Mouse (Mus musculus) lung, adult 2 months (tissue): ENCODE measurements around the gene Arid3c. TPM values are rescaled to one million over a fixed set of nuclear protein-coding genes. Genes with fewer than 3 reads are reported as not detected.
"Not testable (repeated sequence)": the region's sequence is repeated elsewhere in the genome, so short reads cannot be mapped to it uniquely, and the experiment has no call there.

ENCODE experiments used
- DNase-seq: peaks from one replicate; pipeline ENCODE4 v3.0.0; 2022
- H3K4me1 ChIP-seq: fragments of 200-500 bp; 2 replicates; pipeline ENCODE4 v1.6.1; 2011; ENCODE audit warnings: low read length; ENCODE audit not compliant: control insufficient read depth, insufficient read depth
- H3K4me3 ChIP-seq: fragments of 200-500 bp; replicated peaks from 2 replicates; pipeline ENCODE3; 2011; ENCODE audit warnings: low read depth, mild to moderate bottlenecking, control low read depth, low read length; ENCODE audit errors: extremely low read depth
- CTCF ChIP-seq: fragments of 200-500 bp; IDR thresholded peaks from 2 replicates; pipeline ENCODE4 v1.5.1; 2011; ENCODE audit warnings: mild to moderate bottlenecking, low read length, control low read depth; ENCODE audit not compliant: insufficient read depth
- POLR2A ChIP-seq: fragments of 200-500 bp; IDR thresholded peaks from 2 replicates; pipeline ENCODE4 v1.6.1; 2011; ENCODE audit warnings: low read depth, mild to moderate bottlenecking, control low read depth, low read length, borderline replicate concordance; ENCODE audit errors: extremely low read depth
- whole genome bisulfite sequencing: fragments of 180-500 bp; shearing (Covaris S2); methylation state at CpG from one replicate; pipeline ENCODE4 v1.1.7; 2018; 5-methylcytosine and 5-hydroxymethylcytosine counted together
- polyA plus RNA-seq: library from polyadenylated mRNA; depleted of rRNA; stranded (reverse); fragments of >200 nt; gene quantifications from 2 replicates; pipeline ENCODE4 v1.2.3, GENCODE M21; 2012

Arid3c gene
- polyA plus RNA-seq, 1 experiment, result not detected

DNA sequence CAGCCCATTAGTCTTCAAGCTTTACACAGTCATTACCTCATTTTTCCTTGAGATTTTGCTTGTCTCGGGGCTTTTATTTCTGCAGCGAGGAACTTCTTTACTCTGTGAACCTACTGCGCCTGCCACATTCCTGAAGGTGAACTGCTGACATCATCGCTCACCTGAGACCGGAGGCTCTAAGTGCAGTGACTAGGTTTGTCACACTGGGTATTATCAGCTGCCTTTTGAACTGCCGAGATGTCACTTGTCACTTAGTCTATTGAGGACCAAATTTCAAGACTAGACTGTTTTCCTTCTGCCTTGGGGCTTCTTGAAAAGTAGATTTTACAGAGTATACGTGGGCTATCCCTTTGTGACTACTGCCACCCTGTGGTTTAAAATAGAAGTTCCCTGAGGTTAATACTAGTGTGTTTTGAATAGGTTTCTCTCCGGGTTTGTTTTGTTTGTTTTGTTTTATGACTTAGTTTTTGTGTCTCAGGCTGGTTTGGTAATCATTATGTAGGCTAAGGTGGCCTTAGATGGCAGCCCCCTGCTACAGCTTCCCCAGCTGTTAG is 22.7 kb downstream of the Arid3c start:
- WGBS, result 33% methylated on average over 8 of the region's 8 CpGs
- TF ChIP-seq CTCF, result peak; percentile 10; the same call in 1 of the 2 replicates
- no peak for TF ChIP-seq POLR2A
- no peak overlapping the region for H3K4me3 ChIP-seq
- peak; percentile 31 for DNase-seq
- peaks cover 7% of the 10 kb centered on the region for H3K4me1 ChIP-seq

DNA sequence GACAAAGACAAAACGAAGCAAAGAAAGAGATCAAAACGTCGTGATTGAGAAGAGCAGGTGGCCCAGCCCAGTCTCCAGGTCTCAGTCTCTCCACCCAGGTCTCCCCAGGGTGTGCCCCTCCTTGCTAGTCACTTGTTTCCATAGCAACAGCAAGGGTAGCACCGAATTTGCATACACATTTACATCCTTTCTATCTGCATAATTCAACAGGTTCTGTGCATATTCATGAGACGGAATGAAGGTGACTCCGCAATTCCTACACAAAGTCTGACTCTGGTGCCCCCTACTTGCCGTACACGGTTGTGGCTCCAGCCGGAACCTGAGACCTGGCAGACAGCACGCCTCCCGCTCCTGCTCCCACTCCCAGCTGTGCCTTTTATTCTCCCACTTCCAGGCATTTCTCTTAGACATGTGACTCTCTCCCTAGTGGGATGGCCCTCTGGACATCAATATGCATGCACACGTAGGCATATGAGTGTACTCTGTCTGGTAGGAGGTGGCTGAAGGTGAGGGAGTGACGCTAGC is 23.9 kb downstream of the Arid3c start:
- Histone ChIP-seq H3K4me3 (no peak overlapping the region), H3K4me1 (peaks cover 5% of the 10 kb centered on the region)
- WGBS, result 5% methylated on average over 13 of the region's 13 CpGs
- TF ChIP-seq CTCF, result peak; percentile 64
- TF ChIP-seq POLR2A, result no peak
- DNase-seq, result peak; percentile 59

DNA sequence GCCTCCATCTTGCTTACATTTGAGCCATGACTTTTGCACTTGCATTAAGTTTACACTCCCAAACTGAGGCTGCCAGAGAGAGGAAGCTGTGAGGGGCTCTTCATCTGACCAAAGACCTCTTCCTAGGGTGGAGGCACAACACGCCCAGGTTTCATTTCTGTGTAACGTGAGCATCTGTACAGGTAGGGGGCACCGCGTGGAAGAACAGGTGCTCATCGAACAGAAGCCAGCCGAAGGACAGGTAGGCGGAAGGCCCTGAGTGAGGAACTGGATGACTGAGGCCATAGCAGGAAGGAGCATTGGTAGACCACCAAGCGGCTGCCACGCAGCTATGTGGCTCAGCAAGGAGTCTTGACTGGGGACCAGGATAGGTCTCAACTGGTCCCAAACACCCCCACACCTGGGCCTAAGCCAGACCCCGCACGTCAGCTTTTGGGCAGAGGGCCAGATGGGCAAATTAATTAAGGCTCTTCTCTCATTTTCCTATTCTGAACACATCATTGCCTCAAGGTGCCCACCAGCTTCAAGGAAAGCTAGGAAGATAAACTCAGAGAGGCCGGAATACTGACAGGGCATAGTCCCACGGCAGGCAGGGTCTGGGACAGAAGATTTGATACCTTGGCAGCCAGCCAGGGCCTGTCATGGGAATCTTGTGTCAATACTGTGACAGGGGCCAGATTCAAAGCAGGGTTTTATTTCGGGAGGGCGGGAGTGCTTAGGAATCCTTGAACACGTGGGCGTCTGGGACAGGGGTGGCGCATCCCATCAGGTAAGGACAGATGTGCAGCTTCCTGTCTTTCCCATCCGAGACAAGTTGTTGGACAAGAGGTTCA is 24.8 kb downstream of the Arid3c start:
- TF ChIP-seq POLR2A (no peak), CTCF (no peak)
- peaks cover 2% of the 10 kb centered on the region; the same call in 1 of the 2 replicates for H3K4me1 ChIP-seq
- no peak overlapping the region for H3K4me3 ChIP-seq
- DNase-seq, result no peak
- WGBS, result 63% methylated on average over 19 of the region's 19 CpGs

DNA sequence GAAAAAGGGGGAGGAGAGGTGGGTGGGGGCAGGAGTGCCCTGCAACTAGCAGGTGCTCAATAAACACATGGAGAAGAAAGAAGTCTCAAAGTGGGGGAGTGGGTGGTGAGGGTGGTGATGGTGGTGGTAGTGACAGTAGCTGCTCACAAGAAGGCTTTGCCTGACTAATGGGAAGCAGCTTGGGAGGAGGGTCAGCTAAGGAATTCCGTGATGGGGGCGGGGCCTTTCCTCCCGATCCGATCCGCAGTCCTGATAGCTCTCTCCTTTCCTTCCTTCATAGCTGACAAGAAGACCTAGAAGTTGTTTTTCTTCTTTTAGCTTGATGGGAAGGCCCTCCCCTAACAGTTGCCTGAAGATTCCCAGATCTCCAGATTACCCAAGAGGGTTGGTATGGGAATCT is 26.3 kb downstream of the Arid3c start:
- no peak for DNase-seq
- TF ChIP-seq POLR2A, result no peak
- 9% methylated on average over 5 of the region's 5 CpGs for WGBS

DNA sequence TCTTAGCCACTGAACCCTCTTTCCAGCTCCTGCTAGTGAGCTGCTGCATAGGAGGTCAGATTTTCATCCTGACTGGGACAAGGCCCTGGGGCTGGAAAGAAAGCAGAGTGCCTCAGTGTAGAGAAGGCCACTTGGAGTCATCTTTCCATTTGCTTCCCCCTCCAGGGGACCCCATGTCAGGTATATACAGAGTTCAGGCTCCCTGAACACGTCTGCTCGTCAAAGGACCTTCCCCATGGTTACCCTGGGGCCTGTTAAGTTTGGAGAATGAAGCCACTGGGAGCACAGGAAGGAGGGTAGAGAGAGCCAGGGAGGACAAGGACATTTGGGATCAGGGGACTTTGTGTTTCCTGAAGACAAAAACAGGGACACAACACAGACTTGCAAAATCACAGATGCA is 28.7 kb downstream of the Arid3c start:
- not testable (repeated sequence) for H3K4me1 ChIP-seq, DNase-seq, H3K4me3 ChIP-seq
- 66% methylated on average over 2 of the region's 2 CpGs for WGBS

More for the DNA sequence above, 26.3 kb downstream of the Arid3c start:
- Histone ChIP-seq H3K4me1 (peaks cover 2% of the 10 kb centered on the region; the same call in 1 of the 2 replicates), H3K4me3 (no peak overlapping the region)

DNA sequence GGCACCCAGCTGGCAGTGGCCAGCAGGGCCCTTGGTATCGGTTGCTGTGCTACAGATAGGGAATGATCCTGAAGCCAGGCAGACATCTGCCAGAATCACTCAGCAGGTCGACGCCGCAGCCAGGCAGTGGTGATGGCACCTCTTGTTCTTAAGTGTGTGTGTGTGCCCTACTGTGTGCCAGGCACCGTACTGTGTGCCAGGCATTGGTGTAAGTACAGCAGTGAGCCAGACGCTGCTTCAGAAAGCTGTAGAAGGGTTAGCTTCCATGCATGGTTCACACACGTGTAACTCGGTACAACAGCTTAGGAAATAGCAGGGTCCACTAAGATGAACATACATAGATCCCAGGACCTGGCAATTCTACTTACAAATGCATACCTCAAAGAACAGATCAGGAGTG is 30.7 kb downstream of the Arid3c start:
- H3K4me3 ChIP-seq, DNase-seq, H3K4me1 ChIP-seq: not testable (repeated sequence)
- WGBS, result 95% methylated on average over 2 of the region's 8 CpGs

DNA sequence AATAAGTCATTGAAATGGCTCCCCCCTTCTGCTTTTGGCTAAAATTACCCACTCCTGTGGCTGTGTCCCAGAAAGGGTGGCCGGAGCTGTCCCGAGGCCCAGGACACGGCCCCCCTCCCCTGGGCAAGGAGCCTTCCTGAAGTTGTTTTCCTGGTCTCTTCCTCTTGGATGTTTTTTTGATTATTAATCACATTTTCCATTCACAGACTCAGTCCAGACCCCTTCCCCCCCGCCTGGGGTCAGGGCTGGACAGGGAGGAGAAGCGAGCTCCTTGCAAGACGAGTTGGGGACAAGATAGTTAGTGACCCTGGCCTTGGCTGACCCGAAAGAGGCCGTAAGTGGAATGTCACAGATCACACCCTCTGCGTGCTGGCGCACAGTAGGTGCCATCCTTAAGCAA is 31.2 kb downstream of the Arid3c start, which contains the start of gene Il11ra1:
Gene Il11ra1 (plus strand): TSS at position 207 of the 400 bp plus-strand sequence.
- WGBS, result 70% methylated on average over 10 of the region's 10 CpGs
- not testable (repeated sequence) for DNase-seq, H3K4me1 ChIP-seq

DNA sequence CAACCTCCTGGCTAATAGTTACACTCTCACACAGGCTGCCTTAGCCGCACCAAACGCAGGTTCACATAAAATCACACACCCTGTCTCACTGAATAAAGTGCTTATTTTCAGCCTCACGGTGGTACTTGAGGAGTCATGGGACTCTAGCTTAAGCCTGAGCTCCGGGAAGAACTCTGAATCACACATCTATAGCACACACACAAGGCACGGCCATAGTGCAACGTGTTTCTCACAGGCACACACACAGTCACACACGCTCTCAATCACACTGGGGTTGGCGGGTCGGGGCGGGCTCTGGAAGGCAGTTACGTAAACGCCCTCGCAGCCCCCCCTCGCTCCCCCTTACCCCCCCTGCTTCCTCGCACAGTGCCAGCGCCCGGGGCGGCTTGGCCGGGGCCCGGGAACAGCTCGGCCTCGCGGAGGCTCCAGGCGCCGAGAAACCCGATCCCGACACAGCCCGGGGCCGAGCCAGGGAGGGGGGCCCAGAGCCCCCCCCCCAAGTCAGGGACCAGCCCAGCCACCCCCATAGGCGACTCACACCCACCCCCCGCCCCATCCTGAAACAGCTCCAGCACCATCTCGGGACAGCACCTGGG is 32.4 kb downstream of the Arid3c start:
- H3K4me1 ChIP-seq, DNase-seq, H3K4me3 ChIP-seq: not testable (repeated sequence)
- 10% methylated on average over 24 of the region's 32 CpGs for WGBS

More for the DNA sequence above, 31.2 kb downstream of the Arid3c start, which contains the start of gene Il11ra1:
- not testable (repeated sequence) for H3K4me3 ChIP-seq

DNA sequence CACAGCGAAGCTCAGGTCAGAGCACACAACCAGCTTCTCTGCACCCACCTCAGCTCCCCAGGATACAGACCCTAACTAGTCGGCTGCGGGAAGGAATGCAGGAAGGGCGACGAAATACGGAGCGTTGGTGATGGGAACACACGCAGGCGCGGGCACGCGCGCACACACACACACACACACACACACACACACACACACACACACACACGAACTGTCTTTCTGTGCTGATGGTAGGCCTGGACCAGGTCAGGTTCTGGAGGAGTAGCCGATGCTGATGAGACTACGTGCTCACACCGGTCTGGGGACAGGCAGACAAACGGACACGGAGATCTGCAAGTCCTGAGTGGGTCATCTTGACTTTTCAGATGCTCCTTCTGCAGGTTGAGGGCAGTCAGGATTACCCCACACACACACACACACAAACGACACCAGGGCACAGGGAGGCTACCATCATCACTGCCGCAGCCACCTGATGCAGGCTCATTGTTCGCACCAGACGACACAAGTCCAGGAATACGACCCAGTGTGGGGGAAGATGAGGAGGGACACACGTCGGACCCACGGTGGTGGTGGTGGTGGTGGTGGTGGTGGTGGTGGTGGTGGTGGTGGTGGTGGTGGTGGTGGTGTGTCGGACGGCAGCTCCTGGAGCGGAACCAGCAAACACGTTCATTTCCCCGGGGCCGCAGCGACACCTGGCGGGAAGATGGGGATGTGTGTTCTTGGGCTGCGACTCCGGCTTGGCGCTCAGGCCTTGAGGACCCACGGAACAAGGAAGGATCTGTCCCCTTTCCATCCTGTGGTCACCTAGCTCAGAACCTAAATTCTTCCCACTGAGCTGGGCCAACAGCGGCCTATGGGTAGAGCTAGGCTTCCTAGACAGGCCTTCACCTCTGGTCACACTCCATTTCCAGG is 33.8 kb downstream of the Arid3c start, which contains the start of gene Cntfr:
Gene Cntfr (minus strand): TSS at position 160 of the 912 bp plus-strand sequence.
- TF ChIP-seq CTCF, result peak; percentile 64
- H3K4me3 ChIP-seq, result peak within 1 kb of the TSS; percentile 25
- WGBS, result 17% methylated on average over 27 of the region's 40 CpGs
- not testable (repeated sequence) for H3K4me1 ChIP-seq
- DNase-seq, result peak; percentile 83

DNA sequence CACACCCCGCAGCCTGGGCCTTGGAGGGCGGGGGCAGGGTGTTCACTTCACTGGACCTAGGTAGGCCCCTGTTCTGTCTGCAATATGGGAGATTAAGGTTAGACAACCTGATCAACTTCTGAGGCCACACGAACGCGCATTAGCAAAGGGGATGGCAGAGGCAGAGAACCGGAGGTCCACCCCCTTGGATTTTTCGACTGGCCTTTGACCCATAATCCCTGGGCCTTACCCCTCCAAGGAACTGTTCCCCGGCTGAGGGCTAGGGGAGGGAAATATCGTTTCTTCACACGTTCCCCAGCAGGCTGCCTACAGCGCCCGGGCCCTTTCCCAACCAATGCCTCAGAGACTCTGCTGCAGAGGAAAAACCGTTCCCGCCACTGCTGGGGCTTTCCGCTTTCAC is 34.5 kb downstream of the Arid3c start:
- 27% methylated on average over 14 of the region's 15 CpGs for WGBS
- not testable (repeated sequence) for DNase-seq, H3K4me3 ChIP-seq, H3K4me1 ChIP-seq

DNA sequence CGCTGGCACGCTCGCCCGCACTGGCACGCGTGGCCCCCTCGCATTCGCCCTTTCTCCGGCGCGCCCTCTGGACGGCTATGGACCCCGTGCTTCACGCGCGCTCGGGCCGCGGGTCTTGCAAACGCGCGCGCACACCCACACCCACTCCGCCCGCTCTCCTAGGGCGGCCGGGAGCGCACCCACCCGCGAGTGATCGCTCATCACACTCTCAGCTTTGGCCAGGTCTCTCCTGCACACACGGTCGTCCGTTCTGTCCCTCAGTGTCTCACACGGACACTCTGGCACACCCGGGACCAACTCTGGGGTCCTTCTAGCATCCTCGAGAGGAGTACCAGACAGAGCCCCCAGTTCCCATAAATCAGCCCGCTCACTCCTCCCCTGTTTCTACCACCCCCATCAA is 35.1 kb downstream of the Arid3c start:
- WGBS, result 6% methylated on average over 17 of the region's 38 CpGs
- not testable (repeated sequence) for H3K4me3 ChIP-seq, H3K4me1 ChIP-seq, DNase-seq

DNA sequence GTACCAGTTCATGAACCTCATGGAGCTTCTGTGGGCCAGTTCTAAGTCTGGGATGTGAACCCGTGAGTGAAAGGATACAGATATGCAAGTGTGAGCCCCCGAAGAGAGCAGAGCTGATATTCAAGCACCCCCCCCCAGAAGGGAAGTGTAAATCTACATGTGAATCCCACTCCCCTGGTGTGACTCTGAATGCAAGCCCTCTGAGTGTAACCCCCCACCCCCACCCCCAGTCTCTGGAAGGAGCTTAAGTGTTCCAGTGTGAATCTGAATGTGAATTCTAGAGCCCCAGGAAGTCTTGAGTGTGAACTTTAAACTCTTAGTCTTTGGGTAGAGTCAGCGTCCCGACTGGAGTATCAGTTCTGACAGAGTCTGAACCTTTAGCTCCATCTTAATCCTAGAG is 37.4 kb downstream of the Arid3c start:
- not testable (repeated sequence) for DNase-seq, H3K4me3 ChIP-seq, H3K4me1 ChIP-seq
- 26% methylated on average over 4 of the region's 4 CpGs for WGBS

DNA sequence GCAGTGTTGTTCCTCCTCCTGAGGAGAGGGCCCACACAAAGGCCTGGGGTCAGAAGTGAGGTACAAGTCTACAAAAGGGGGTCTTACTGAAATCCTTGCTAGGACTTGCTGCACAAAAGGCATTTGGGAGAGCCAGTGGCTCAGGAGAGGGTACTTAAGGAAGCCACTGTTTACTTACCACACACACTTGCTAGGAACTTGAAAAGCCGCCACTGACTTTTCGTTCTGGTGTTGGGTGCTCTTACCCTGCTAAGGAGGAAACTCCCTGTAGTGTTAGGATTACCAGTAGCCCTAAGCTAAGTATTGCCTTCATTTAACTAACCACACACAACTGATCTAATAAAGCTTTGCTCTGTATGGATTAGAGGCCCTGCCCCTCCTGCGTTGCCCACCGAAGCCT is 40.9 kb downstream of the Arid3c start:
- H3K4me3 ChIP-seq, DNase-seq, H3K4me1 ChIP-seq: not testable (repeated sequence)
- no CpG with 5 or more reads among the region's 4 CpGs for WGBS
